Comparison of ENCODE assay signal across 23 mouse cellular contexts in genomic region chr10:40180011-40180410, GRCm38 (mm10). TPM values are rescaled to one million over a fixed set of nuclear protein-coding genes. Genes with fewer than 3 reads are reported as not detected.
A peak's percentile ranks its signal among the peaks of the same experiment; 100 is the strongest.
DNase-seq lines count a peak whose midpoint lies in the region; ATAC-seq and TF ChIP-seq lines count a peak whose summit lies in the region.
"Had no signal": no experiment of that assay in that cellular context is flagged by ENCODE, and none has a peak within 500 bp of the region (broad histone marks: within the 10 kb centered on the region; RNA-seq: fewer than 3 reads in every experiment).

No protein-coding gene starts in this region.

- H3K4me3 ChIP-seq in lung, adult 2 months (replicated peaks; ENCODE audit: extremely low read depth, low read depth, low read length), result no peak overlapping the region
- H3K4me3 ChIP-seq in MEL (ENCODE audit: control insufficient read depth in 1 of 2, insufficient read depth in 1 of 2, low read depth in 2 of 2, low read length in 2 of 2), result no peak overlapping the region
- H3K4me3 ChIP-seq: embryonic facial prominence, embryonic 12.5 days; heart, adult 2 months; heart, embryonic 15.5 days; hindbrain, embryonic 13.5 days had no signal

- H3K9ac ChIP-seq in MEL (ENCODE audit: control insufficient read depth, low read depth, low read length, poor library complexity, severe bottlenecking), result no peak overlapping the region
- H3K9ac ChIP-seq: embryonic facial prominence, embryonic 12.5 days; heart, embryonic 15.5 days; hindbrain, embryonic 13.5 days had no signal

- H3K27ac ChIP-seq in MEL (ENCODE audit: control insufficient read depth, low read depth, low read length), result no peak overlapping the region
- H3K27ac ChIP-seq: embryonic facial prominence, embryonic 12.5 days; heart, adult 2 months; heart, embryonic 15.5 days; hindbrain, embryonic 13.5 days; hindbrain, postnatal 0 days had no signal

- DNase-seq in lung, postnatal 10 days, result peak; percentile 46
- no peak for DNase-seq in lung, adult 2 months
- peak; percentile 32 for DNase-seq in MEL (ENCODE audit: low read depth, low spot score)
- DNase-seq in embryo, embryonic 11 days, result no peak
- no peak for DNase-seq in layer of hippocampus, postnatal 25 days (ENCODE audit: extremely low spot score in 1 of 2, low spot score in 1 of 2)
- DNase-seq: adrenal gland, adult 8-10 months; adrenal gland, postnatal 36 days; B cell, adult 2 months; cerebellum, adult 2 months; cerebellum, postnatal 10 days; gastrocnemius, postnatal 10 days; heart, adult 2 months; heart, postnatal 14 days had no signal

- H3K4me1 ChIP-seq in lung, adult 2 months (ENCODE audit: control insufficient read depth, insufficient read depth, low read length), result peaks cover 3% of the 10 kb centered on the region; the same call in 1 of the 2 replicates
- peaks cover 0 to 16% of the 10 kb centered on the region in 2 experiments; a peak in 3 of 4 replicates for H3K4me1 ChIP-seq in MEL (ENCODE audit: control insufficient read depth in 1 of 2, insufficient read depth in 2 of 2, low read length in 2 of 2)
- H3K4me1 ChIP-seq: embryonic facial prominence, embryonic 12.5 days; hindbrain, embryonic 13.5 days had no signal

- TF ChIP-seq RAD21 in MEL (IDR thresholded peaks at IDR 0.05; ENCODE audit: low read depth, low read length), result no peak

- WGBS in lung, adult 2 months, result 52% methylated on average over 2 of the region's 2 CpGs

- H3K27me3 ChIP-seq in MEL (ENCODE audit: control insufficient read depth in 1 of 2, insufficient read depth in 2 of 2, low read length in 2 of 2), result no peaks in the 10 kb centered on the region
- H3K27me3 ChIP-seq: embryonic facial prominence, embryonic 12.5 days; heart, embryonic 15.5 days; hindbrain, embryonic 13.5 days; Patski had no signal

- H3K79me2 ChIP-seq in MEL (ENCODE audit: control insufficient read depth, insufficient read depth, low read length, poor library complexity), result no peaks in the 10 kb centered on the region

- H3K9me3 ChIP-seq in MEL (replicated peaks; ENCODE audit: insufficient read depth, low read length), result no peaks in the 10 kb centered on the region
- H3K9me3 ChIP-seq: embryonic facial prominence, embryonic 12.5 days; G1E; heart, embryonic 15.5 days; hindbrain, embryonic 13.5 days had no signal

- TF ChIP-seq EP300 in MEL (IDR thresholded peaks at IDR 0.05; ENCODE audit: low read depth in 1 of 2, low read length in 2 of 2), result no peak

- no peak for TF ChIP-seq POLR2A in lung, adult 2 months (IDR thresholded peaks at IDR 0.05; ENCODE audit: borderline replicate concordance, extremely low read depth, low read depth, low read length)
- no peak for TF ChIP-seq POLR2A in MEL (IDR thresholded peaks at IDR 0.05; ENCODE audit: control insufficient read depth in 1 of 2, insufficient read depth in 1 of 2, low read depth in 1 of 2, low read length in 2 of 2, poor library complexity in 1 of 2)

- peak; percentile 37 for ATAC-seq in granulocyte monocyte progenitor cell, adult 5-6 weeks (replicated peaks; ENCODE audit: poor library complexity, severe bottlenecking)
- ATAC-seq: activated CD4-positive, CD25-positive, alpha-beta regulatory T cell, adult 4 months; CD4-positive, CD25-positive, alpha-beta regulatory T cell, adult 4 months; forebrain, embryonic 16.5 days; hindbrain, postnatal 0 days; Patski had no signal

- TF ChIP-seq CTCF in lung, adult 2 months (IDR thresholded peaks at IDR 0.05; ENCODE audit: insufficient read depth, low read length), result no peak
- TF ChIP-seq CTCF in MEL (IDR thresholded peaks at IDR 0.05 in 2 of 3, conservative IDR thresholded peaks at IDR 0.05 in 1 of 3; ENCODE audit: control insufficient read depth in 1 of 3, insufficient read depth in 1 of 3, low read depth in 2 of 3, low read length in 3 of 3, poor library complexity in 1 of 3, severe bottlenecking in 1 of 3), result no peak

- peaks cover 0 to 4% of the 10 kb centered on the region in 2 experiments; a peak in 2 of 4 replicates for H3K36me3 ChIP-seq in MEL (ENCODE audit: control insufficient read depth in 1 of 2, insufficient read depth in 2 of 2, low read length in 2 of 2)
- H3K36me3 ChIP-seq: embryonic facial prominence, embryonic 12.5 days; G1E; heart, embryonic 15.5 days; hindbrain, embryonic 13.5 days had no signal

TF ChIP-seq in MEL, 35 proteins besides CTCF, POLR2A, EP300 and RAD21:
- TF ChIP-seq UBTF (IDR thresholded peaks at IDR 0.05; ENCODE audit: borderline replicate concordance, insufficient read depth, low read depth, low read length) (no peak), ZC3H11A (IDR thresholded peaks at IDR 0.05; ENCODE audit: low read depth, low read length) (no peak), KAT2A (conservative IDR thresholded peaks at IDR 0.05; ENCODE audit: low read depth, low read length) (no peak), ELF1 (IDR thresholded peaks at IDR 0.05; ENCODE audit: low read depth, low read length) (no peak), MYC (IDR thresholded peaks at IDR 0.05; ENCODE audit: low read depth, low read length) (no peak), MAZ (IDR thresholded peaks at IDR 0.05; ENCODE audit: low read depth, low read length) (no peak), TBP (IDR thresholded peaks at IDR 0.05; ENCODE audit: low read depth, low read length) (no peak), CHD1 (IDR thresholded peaks at IDR 0.05; ENCODE audit: low read depth, low read length) (no peak), BHLHE40 (IDR thresholded peaks at IDR 0.05; ENCODE audit: borderline replicate concordance, low read depth, low read length) (no peak), USF1 (IDR thresholded peaks at IDR 0.05; ENCODE audit: low read depth, low read length) (no peak), MXI1 (IDR thresholded peaks at IDR 0.05; ENCODE audit: low read depth, low read length) (no peak), TAL1 (IDR thresholded peaks at IDR 0.05; ENCODE audit: low read length) (no peak), CHD2 (IDR thresholded peaks at IDR 0.05; ENCODE audit: low read length) (no peak), JUND (IDR thresholded peaks at IDR 0.05; ENCODE audit: low read depth, low read length) (no peak), MAFK (IDR thresholded peaks at IDR 0.05; ENCODE audit: borderline replicate concordance, low read depth, low read length) (no peak), RCOR1 (IDR thresholded peaks at IDR 0.05; ENCODE audit: low read depth, low read length) (no peak), ZNF384 (IDR thresholded peaks at IDR 0.05; ENCODE audit: low read depth, low read length) (no peak), POLR2AphosphoS5 (IDR thresholded peaks at IDR 0.05; ENCODE audit: borderline replicate concordance, low read depth, low read length) (no peak)

RNA-seq across cellular contexts. Expression of gene Slc16a10, which starts 38.0 kb away (rescaled TPM):
- polyA plus RNA-seq in lung, adult 2 months (2012; rRNA removed), result 11.3 and 20.7 TPM in 2 replicates
- 13.2 TPM in 2 replicates for total RNA-seq in MEL (2012; rRNA removed)
- polyA plus RNA-seq in MEL (2012; ENCODE audit: insufficient read depth in 1 of 2, insufficient read length in 2 of 2, low read depth in 1 of 2, low replicate concordance in 2 of 2, missing spikeins in 1 of 2), result 10 to 100 TPM in 1 of 2 experiments, not detected in 1; 17.9 TPM
- total RNA-seq in granulocyte monocyte progenitor cell, adult 5-6 weeks (2014; fragmentation: Nextera tagmentation), result 30.2 and 37.9 TPM in 2 replicates
- 21.4 and 29.6 TPM in 2 replicates for total RNA-seq in granulocyte monocyte progenitor cell, adult 5-6 weeks (2017)
- total RNA-seq in layer of hippocampus, postnatal 25 days (2021), result 1 to 10 TPM; 2.9 to 3.1 TPM

Comparison
In these comparisons a context has a peak if more than half of its experiments do, and no peak if none do; other contexts are left out.
1. DNase-seq: peak in lung, postnatal 10 days (single experiment) and MEL (single experiment); none in lung, adult 2 months (single experiment), embryo, embryonic 11 days (single experiment) and layer of hippocampus, postnatal 25 days (0 of 2).